Mouse (Mus musculus): Measurements from ENCODE around the gene Ift122. TPM values are rescaled to one million over a fixed set of nuclear protein-coding genes. Genes with fewer than 3 reads are reported as not detected.

Gene Ift122
- polyA plus RNA-seq (2014; fragmentation: Nextera tagmentation; extraction: Ambion mirVana) = 22.2 and 23.9 TPM in 2 replicates

DNA sequence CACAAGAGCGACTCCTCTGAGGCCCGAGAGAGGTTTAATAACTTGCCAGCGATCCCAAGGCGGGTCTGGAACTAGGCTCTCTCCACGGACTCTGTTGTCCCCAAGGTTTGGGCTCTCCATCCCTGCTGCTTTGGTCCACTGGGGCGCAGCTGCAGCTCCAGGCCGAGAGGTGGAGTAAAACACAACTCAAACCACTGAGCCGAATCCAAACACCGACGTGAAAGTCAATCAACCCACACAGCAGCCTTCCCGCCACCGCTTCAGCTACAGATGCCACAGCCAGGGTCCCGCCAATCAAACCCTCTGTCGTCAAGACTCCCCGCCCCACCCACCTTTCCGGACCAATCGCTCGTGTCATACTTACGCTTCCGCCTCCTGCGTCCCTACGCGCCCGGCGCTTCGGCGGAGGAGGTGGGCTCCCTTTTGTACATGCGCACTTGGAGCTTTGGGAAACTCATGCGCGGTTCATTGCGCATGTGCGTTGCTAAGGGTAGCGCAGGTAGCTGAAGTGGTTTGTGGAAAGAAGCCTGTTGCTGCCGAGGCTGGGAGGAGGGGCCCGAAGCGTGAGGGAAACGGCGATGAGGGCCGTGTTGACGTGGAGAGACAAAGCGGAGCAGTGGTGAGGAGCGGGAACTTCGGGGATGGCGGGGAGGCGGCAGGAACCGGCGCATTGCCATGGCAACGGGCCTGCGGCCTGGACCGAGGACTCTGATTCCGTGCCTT is at the start of gene Ift122, which contains the start of gene Mbd4:
Ift122 (plus strand) TSS at position 380 of the 723 bp plus-strand sequence.
Mbd4 (minus strand) TSS at position 281 of the 723 bp plus-strand sequence.
- under 1% methylated on average over 51 of the region's 51 CpGs for whole genome bisulfite sequencing
- ATAC-seq (ENCODE audit: insufficient number of reproducible peaks, insufficient read depth, low FRiP score, low read depth) = peak; percentile 98
- H3K36me3 ChIP-seq (ENCODE audit: control insufficient read depth, insufficient read depth, low read length) = peaks cover 13% of the 10 kb centered on the region

DNA sequence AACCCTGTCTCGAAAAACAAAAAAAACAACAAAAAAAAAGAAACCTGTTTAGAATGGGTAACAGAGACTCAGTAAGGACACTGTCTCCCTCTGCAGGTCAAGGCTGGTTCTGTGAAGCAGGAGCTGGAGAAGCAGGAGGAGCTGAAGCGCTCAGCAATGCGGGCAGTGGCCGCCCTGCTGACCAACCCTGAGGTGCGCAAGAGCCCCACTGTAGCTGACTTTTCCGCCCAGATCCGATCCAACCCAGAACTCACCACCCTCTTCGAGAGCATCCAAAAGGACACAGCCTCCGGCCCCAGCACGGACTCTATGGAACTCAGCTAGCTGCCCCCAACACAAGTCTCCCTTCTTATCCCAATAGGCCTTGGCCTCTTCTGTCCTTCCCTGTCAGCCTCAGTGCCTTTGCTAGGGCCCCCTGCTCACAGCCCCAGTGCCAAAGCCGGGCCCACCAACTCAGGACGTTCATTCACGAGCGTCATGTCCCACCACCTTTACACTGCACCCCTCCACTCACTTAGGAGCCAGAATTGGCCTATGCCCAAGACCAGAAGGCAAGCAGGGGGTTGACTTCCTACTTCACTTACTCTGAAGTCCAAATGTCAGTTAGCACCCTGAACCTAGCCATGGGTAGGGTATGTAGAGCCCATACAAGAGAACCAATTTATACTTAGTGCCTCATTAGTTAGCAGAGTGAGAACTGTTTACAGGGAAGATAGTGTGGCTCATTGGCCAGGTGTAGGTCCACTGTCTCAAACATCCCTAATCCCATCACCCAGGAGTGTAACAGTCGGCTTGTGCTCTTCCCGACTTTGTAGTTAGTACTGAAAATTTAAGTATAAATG is 49.5 kb upstream of the Ift122 start:
- Histone ChIP-seq H3K27ac (ENCODE audit: low read length) (no peak overlapping the region), H3K9me3 (ENCODE audit: control insufficient read depth, low read depth, low read length) (no peaks in the 10 kb centered on the region), H3K4me3 (ENCODE audit: low read depth, low read length) (no peak overlapping the region), H3K36me3 (ENCODE audit: control insufficient read depth, insufficient read depth, low read length) (peaks cover 76% of the 10 kb centered on the region), H3K27me3 (ENCODE audit: control insufficient read depth, insufficient read depth, low read length) (no peaks in the 10 kb centered on the region), H3K9ac (replicated peaks; ENCODE audit: low read depth, low read length) (no peak overlapping the region), H3K4me1 (ENCODE audit: control insufficient read depth, insufficient read depth, low read length) (peaks cover 15% of the 10 kb centered on the region), H3K4me2 (replicated peaks; ENCODE audit: low read depth, low read length) (no peak overlapping the region)
- 45% methylated on average over 16 of the region's 16 CpGs for WGBS
- peak; percentile 34; the same call in 1 of the 2 replicates for ATAC-seq (ENCODE audit: insufficient number of reproducible peaks, insufficient read depth, low FRiP score, low read depth)

More for the DNA sequence above, at the start of gene Ift122, which contains the start of gene Mbd4:
- H3K9ac ChIP-seq (replicated peaks; ENCODE audit: low read depth, low read length) = peak within 1 kb of the TSS; percentile 49
- no peaks in the 10 kb centered on the region for H3K27me3 ChIP-seq (ENCODE audit: control insufficient read depth, insufficient read depth, low read length)
- peak within 1 kb of the TSS; percentile 85 for H3K27ac ChIP-seq (ENCODE audit: low read length)
- H3K9me3 ChIP-seq (ENCODE audit: control insufficient read depth, low read depth, low read length) = no peaks in the 10 kb centered on the region
- H3K4me1 ChIP-seq (ENCODE audit: control insufficient read depth, insufficient read depth, low read length) = peaks cover 20% of the 10 kb centered on the region; the same call in 1 of the 2 replicates
- H3K4me2 ChIP-seq (replicated peaks; ENCODE audit: low read depth, low read length) = peak within 1 kb of the TSS; percentile 65
- peak within 1 kb of the TSS; percentile 46 for H3K4me3 ChIP-seq (ENCODE audit: low read depth, low read length)

- H3K27ac ChIP-seq (ENCODE audit: low read length) = no peak overlapping the region
- H3K4me2 ChIP-seq (replicated peaks; ENCODE audit: low read depth, low read length) = no peak overlapping the region
- H3K36me3 ChIP-seq (ENCODE audit: control insufficient read depth, insufficient read depth, low read length) = peaks cover 68% of the 10 kb centered on the region
- H3K4me1 ChIP-seq (ENCODE audit: control insufficient read depth, insufficient read depth, low read length) = peaks cover 15% of the 10 kb centered on the region
- no peaks in the 10 kb centered on the region for H3K27me3 ChIP-seq (ENCODE audit: control insufficient read depth, insufficient read depth, low read length)
- H3K4me3 ChIP-seq (ENCODE audit: low read depth, low read length) = no peak overlapping the region
- H3K9ac ChIP-seq (replicated peaks; ENCODE audit: low read depth, low read length) = no peak overlapping the region
- WGBS = 65% methylated on average over 10 of the region's 10 CpGs
- ATAC-seq (ENCODE audit: insufficient number of reproducible peaks, insufficient read depth, low FRiP score, low read depth) = no peak
- H3K9me3 ChIP-seq (ENCODE audit: control insufficient read depth, low read depth, low read length) = no peaks in the 10 kb centered on the region
Measured at GRCm38 (mm10) chr6:115804432-115805192, 48.7 kb upstream of the Ift122 start.

- H3K4me3 ChIP-seq (ENCODE audit: low read depth, low read length) = peak overlapping the region; percentile 100
- H3K4me2 ChIP-seq (replicated peaks; ENCODE audit: low read depth, low read length) = peak overlapping the region; percentile 93
- H3K9me3 ChIP-seq (ENCODE audit: control insufficient read depth, low read depth, low read length) = no peaks in the 10 kb centered on the region
- H3K9ac ChIP-seq (replicated peaks; ENCODE audit: low read depth, low read length) = peak overlapping the region; percentile 99
- H3K4me1 ChIP-seq (ENCODE audit: control insufficient read depth, insufficient read depth, low read length) = peaks cover 15% of the 10 kb centered on the region
- no peaks in the 10 kb centered on the region for H3K27me3 ChIP-seq (ENCODE audit: control insufficient read depth, insufficient read depth, low read length)
- peak overlapping the region; percentile 94 for H3K27ac ChIP-seq (ENCODE audit: low read length)
- H3K36me3 ChIP-seq (ENCODE audit: control insufficient read depth, insufficient read depth, low read length) = peaks cover 42% of the 10 kb centered on the region
- no peak for ATAC-seq (ENCODE audit: insufficient number of reproducible peaks, insufficient read depth, low FRiP score, low read depth)
- WGBS = 2% methylated on average over 15 of the region's 15 CpGs
Measured at GRCm38 (mm10) chr6:115807464-115808195, 45.6 kb upstream of the Ift122 start.

GRCm38 (mm10) chr6:115808196-115808487 is 45.1 kb upstream of the Ift122 start:
- 0% methylated on average over 22 of the region's 22 CpGs for WGBS
- Histone ChIP-seq H3K9ac (replicated peaks; ENCODE audit: low read depth, low read length) (peak overlapping the region; percentile 99), H3K4me2 (replicated peaks; ENCODE audit: low read depth, low read length) (peak overlapping the region; percentile 93), H3K4me3 (ENCODE audit: low read depth, low read length) (peak overlapping the region; percentile 100), H3K4me1 (ENCODE audit: control insufficient read depth, insufficient read depth, low read length) (peaks cover 15% of the 10 kb centered on the region), H3K27ac (ENCODE audit: low read length) (peak overlapping the region; percentile 94), H3K9me3 (ENCODE audit: control insufficient read depth, low read depth, low read length) (no peaks in the 10 kb centered on the region), H3K27me3 (ENCODE audit: control insufficient read depth, insufficient read depth, low read length) (no peaks in the 10 kb centered on the region), H3K36me3 (ENCODE audit: control insufficient read depth, insufficient read depth, low read length) (peaks cover 37% of the 10 kb centered on the region)
- ATAC-seq (ENCODE audit: insufficient number of reproducible peaks, insufficient read depth, low FRiP score, low read depth) = no peak

DNA sequence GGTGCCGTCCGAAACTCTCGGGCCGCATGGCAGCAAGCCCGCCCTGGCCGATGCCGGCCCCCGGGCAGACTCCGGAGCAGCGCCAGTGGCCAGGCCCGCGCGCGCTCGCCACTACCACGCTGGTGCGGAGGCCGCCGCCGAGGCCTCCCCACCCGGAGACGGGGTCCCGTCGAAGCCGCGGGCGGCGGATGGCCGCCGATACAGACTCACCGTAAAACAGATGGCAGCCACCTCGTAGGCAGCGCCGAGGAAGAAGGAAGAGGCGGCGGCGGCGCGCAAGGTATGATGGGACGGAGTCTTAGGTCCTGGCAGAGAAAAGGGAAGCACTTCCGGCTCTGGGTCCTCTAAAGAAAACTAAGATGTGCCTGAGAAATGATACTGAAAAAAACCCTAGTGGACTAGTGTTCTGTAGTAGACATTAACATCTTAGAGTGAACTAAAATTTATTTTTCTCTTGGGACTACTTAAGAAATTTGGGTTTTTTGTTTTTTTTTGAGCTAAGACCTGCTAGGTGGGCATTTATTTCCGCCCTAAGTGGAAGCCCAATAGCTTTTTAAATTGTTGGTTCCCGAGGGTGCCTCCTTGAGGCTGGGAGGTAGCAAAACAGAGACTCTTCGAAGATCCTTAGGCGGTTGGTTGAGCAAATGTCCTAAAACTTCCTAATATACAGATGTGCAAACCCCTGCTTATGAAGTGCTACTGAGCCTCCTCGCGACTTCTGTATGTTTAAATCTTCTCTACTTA is 44.6 kb upstream of the Ift122 start, which contains the start of gene Rpl32:
Rpl32 (minus strand) TSS at position 260 of the 744 bp plus-strand sequence.
- Histone ChIP-seq H3K9ac (replicated peaks; ENCODE audit: low read depth, low read length) (peak within 1 kb of the TSS; percentile 99), H3K36me3 (ENCODE audit: control insufficient read depth, insufficient read depth, low read length) (peaks cover 36% of the 10 kb centered on the region), H3K9me3 (ENCODE audit: control insufficient read depth, low read depth, low read length) (no peaks in the 10 kb centered on the region), H3K27me3 (ENCODE audit: control insufficient read depth, insufficient read depth, low read length) (no peaks in the 10 kb centered on the region), H3K4me1 (ENCODE audit: control insufficient read depth, insufficient read depth, low read length) (peaks cover 15% of the 10 kb centered on the region), H3K4me3 (ENCODE audit: low read depth, low read length) (peak within 1 kb of the TSS; percentile 100), H3K27ac (ENCODE audit: low read length) (peak within 1 kb of the TSS; percentile 94), H3K4me2 (replicated peaks; ENCODE audit: low read depth, low read length) (peak within 1 kb of the TSS; percentile 93)
- WGBS = under 1% methylated on average over 47 of the region's 47 CpGs
- peak; percentile 67; the same call in 1 of the 2 replicates for ATAC-seq (ENCODE audit: insufficient number of reproducible peaks, insufficient read depth, low FRiP score, low read depth)

DNA sequence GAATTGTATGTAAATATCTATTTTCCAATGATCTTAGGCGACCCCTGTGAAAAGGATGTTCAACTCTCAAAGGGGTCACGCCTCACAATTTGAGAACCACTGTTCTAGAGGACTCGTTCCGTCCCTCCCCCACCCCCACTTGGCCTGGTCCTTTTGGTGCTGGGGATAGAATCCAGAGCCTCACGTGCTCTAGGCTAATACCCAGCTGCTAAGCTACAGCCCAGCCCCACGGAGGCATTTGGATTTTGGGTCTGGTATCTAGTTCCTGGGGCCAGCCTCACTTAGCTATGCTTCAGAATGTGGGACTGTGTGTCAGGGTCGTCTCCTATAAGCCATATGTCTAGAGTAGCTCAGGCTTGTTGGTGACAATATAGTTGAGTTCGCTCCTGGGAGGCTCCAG is 41.7 kb upstream of the Ift122 start:
- H3K36me3 ChIP-seq (ENCODE audit: control insufficient read depth, insufficient read depth, low read length) = peaks cover 9% of the 10 kb centered on the region
- H3K27ac ChIP-seq (ENCODE audit: low read length) = no peak overlapping the region
- H3K9me3 ChIP-seq (ENCODE audit: control insufficient read depth, low read depth, low read length) = no peaks in the 10 kb centered on the region
- H3K4me3 ChIP-seq (ENCODE audit: low read depth, low read length) = no peak overlapping the region
- H3K9ac ChIP-seq (replicated peaks; ENCODE audit: low read depth, low read length) = no peak overlapping the region
- no peak overlapping the region for H3K4me2 ChIP-seq (replicated peaks; ENCODE audit: low read depth, low read length)
- ATAC-seq (ENCODE audit: insufficient number of reproducible peaks, insufficient read depth, low FRiP score, low read depth) = no peak
- no peaks in the 10 kb centered on the region for H3K27me3 ChIP-seq (ENCODE audit: control insufficient read depth, insufficient read depth, low read length)
- 70% methylated on average over 8 of the region's 8 CpGs for WGBS
- H3K4me1 ChIP-seq (ENCODE audit: control insufficient read depth, insufficient read depth, low read length) = peaks cover 9% of the 10 kb centered on the region
